Mouse (Mus musculus): ENCODE measurements around the gene Plk3. TPM values are rescaled to one million over a fixed set of nuclear protein-coding genes. Genes with fewer than 3 reads are reported as not detected.

The Plk3 gene
- polyA plus RNA-seq, 1 experiment from 2014 or later, result 48.9 TPM

GRCm38 (mm10) chr4:117131890-117132793, 1.6 kb downstream of the Plk3 start:
- WGBS, result 4% methylated on average over 7 of the region's 7 CpGs

DNA sequence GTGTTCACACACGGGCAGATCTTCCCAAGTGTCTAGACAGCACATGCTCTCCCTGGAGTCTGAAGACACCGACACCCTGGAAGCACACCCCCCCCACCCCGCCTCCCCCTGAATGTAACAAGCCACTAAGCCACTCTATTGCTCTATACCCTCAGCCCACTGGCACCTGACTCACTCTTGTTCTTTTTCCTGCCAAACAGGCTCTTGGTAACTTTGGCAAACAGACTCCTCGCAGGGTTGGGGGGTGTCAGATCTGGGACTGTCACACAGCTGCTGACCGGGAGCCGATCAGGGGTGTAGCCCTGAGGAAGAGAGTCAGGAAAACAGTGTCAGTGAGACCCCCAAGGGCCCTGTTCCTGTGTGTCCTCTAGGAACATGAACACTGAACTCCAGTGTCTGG, 2.6 kb downstream of the Plk3 start:
- Histone ChIP-seq H3K9me3 (ENCODE audit: control insufficient read depth, low read length) (no peaks in the 10 kb centered on the region), H3K9ac (ENCODE audit: low read length) (peak overlapping the region; percentile 26; the same call in 1 of the 2 replicates), H3K27ac (ENCODE audit: low read depth, low read length) (peak overlapping the region; percentile 72), H3K36me3 (ENCODE audit: control insufficient read depth, insufficient read depth, low read length) (peaks cover 3% of the 10 kb centered on the region), H3K27me3 (ENCODE audit: control insufficient read depth, insufficient read depth, low read length) (no peaks in the 10 kb centered on the region), H3K4me3 (ENCODE audit: low read depth, low read length) (peak overlapping the region; percentile 78), H3K4me2 (ENCODE audit: low read depth) (peak overlapping the region; percentile 81), H3K4me1 (ENCODE audit: control insufficient read depth, insufficient read depth, low read length) (peaks cover 29% of the 10 kb centered on the region)
- WGBS, result 61% methylated on average over 6 of the region's 6 CpGs
- no peak for ATAC-seq (ENCODE audit: insufficient read depth, low FRiP score, low TSS enrichment)
- DNase-seq (ENCODE audit: low spot score), result no peak

More at GRCm38 (mm10) chr4:117131890-117132793, 1.6 kb downstream of the Plk3 start:
- no peaks in the 10 kb centered on the region for H3K27me3 ChIP-seq (ENCODE audit: control insufficient read depth, insufficient read depth, low read length)
- peak; percentile 68 for ATAC-seq (ENCODE audit: insufficient read depth, low FRiP score, low TSS enrichment)
- peak overlapping the region; percentile 81 for H3K4me2 ChIP-seq (ENCODE audit: low read depth)
- DNase-seq (ENCODE audit: low spot score), result peak; percentile 79
- no peaks in the 10 kb centered on the region for H3K9me3 ChIP-seq (ENCODE audit: control insufficient read depth, low read length)
- peaks cover 3% of the 10 kb centered on the region for H3K36me3 ChIP-seq (ENCODE audit: control insufficient read depth, insufficient read depth, low read length)
- peaks cover 29% of the 10 kb centered on the region for H3K4me1 ChIP-seq (ENCODE audit: control insufficient read depth, insufficient read depth, low read length)
- H3K4me3 ChIP-seq (ENCODE audit: low read depth, low read length), result peak overlapping the region; percentile 78
- peak overlapping the region; percentile 76 for H3K9ac ChIP-seq (ENCODE audit: low read length)
- peak overlapping the region; percentile 72 for H3K27ac ChIP-seq (ENCODE audit: low read depth, low read length)

DNA sequence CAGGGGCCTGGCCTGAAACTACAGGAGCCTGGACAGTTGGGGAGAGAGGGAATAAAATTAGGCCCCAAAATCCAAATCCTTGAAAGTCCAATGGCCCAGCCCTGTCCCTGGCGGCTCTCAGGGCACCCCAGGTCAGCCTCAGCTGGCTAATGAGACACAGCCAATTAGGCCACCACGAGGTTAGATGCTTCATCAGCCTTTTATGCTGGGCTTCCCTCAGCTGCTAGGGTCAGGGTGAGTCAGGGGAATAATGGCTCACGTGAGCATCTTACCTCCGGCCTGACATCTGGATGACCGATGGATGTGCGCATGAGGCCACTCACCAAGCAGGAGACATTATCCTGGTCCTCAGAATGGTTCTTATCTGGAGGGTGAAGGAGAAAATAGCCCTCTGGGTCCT, 3.0 kb downstream of the Plk3 start:
- 51% methylated on average over 6 of the region's 6 CpGs for WGBS

DNA sequence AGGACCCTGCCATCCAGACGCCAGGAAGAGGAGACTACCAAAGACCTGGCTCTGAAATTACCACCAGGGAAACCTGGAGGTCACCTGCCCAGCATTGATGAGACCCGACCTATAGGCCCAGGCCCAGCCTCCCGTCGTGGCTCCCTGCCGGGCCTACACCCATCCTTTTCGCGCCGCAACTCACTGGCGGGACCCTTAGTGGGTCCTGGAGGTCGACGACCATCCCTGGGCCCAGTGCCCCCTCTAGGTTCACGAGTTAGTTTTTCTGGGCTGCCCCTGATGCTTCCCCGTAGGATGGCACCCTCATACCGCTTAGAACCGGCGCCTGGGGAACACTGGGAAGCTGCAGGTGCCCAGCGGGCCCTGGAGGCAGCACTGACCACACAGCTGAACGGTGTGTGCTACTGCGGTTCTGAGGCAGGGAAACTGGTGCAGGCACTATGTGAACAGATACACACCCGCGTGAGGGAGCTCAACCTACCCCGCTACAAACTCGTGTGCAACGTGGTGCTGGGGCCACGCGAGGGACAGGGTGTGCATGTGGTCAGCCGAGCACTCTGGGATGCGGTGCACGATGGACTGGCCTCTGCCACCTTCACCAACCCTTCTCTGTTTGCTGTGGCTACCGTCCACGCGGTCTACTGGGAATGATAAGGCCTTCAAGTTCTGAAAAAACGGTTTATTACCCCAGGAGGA, 5.6 kb downstream of the Plk3 start:
- DNase-seq (ENCODE audit: low spot score) (no peak), ATAC-seq (ENCODE audit: insufficient read depth, low FRiP score, low TSS enrichment) (no peak)
- no peak overlapping the region for H3K9ac ChIP-seq (ENCODE audit: low read length)
- H3K36me3 ChIP-seq (ENCODE audit: control insufficient read depth, insufficient read depth, low read length), result peaks cover 3% of the 10 kb centered on the region
- no peak overlapping the region for H3K4me3 ChIP-seq (ENCODE audit: low read depth, low read length)
- H3K27me3 ChIP-seq (ENCODE audit: control insufficient read depth, insufficient read depth, low read length), result no peaks in the 10 kb centered on the region
- no peaks in the 10 kb centered on the region for H3K9me3 ChIP-seq (ENCODE audit: control insufficient read depth, low read length)
- WGBS, result 89% methylated on average over 33 of the region's 33 CpGs
- H3K4me2 ChIP-seq (ENCODE audit: low read depth), result no peak overlapping the region
- H3K27ac ChIP-seq (ENCODE audit: low read depth, low read length), result no peak overlapping the region
- H3K4me1 ChIP-seq (ENCODE audit: control insufficient read depth, insufficient read depth, low read length), result peaks cover 41% of the 10 kb centered on the region

More for the DNA sequence above, 3.0 kb downstream of the Plk3 start:
- Histone ChIP-seq H3K27ac (ENCODE audit: low read depth, low read length) (peak overlapping the region; percentile 72), H3K4me1 (ENCODE audit: control insufficient read depth, insufficient read depth, low read length) (peaks cover 31% of the 10 kb centered on the region), H3K4me2 (ENCODE audit: low read depth) (peak overlapping the region; percentile 81; the same call in 1 of the 2 replicates), H3K9ac (ENCODE audit: low read length) (no peak overlapping the region), H3K9me3 (ENCODE audit: control insufficient read depth, low read length) (no peaks in the 10 kb centered on the region), H3K4me3 (ENCODE audit: low read depth, low read length) (no peak overlapping the region), H3K27me3 (ENCODE audit: control insufficient read depth, insufficient read depth, low read length) (no peaks in the 10 kb centered on the region), H3K36me3 (ENCODE audit: control insufficient read depth, insufficient read depth, low read length) (peaks cover 3% of the 10 kb centered on the region)
- DNase-seq (ENCODE audit: low spot score), result peak; percentile 57
- ATAC-seq (ENCODE audit: insufficient read depth, low FRiP score, low TSS enrichment), result no peak

DNA sequence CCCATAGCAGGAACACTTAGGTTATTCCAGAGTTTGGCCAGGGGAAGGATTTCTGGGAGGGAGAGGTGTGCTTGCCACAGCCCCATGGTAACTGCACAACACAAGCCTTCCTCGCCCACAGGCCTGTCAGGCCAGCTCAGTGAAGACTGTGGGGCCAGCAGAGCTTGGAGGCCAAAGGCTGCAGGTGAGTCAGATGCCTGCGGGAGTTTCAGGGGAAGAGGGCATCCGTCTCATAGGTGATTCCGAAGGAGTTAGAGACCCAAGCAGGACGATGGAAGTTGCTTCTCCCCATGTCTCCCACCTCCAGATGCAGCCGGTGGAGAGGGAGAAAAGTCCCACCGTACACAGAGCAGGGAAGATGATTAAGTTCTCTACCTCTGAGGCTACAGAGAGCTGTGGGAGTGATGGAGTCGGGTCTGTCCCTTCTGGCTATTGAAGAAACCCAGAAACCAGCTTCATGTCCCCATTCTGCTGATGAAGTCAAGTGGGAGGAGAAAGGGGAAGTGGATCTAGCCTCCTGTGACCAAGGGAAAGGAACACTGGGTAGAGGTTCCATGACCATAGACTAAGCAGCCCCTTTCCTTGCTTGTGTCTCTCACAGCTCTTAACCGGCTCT, 7.0 kb downstream of the Plk3 start, which contains the start of gene Tctex1d4:
Gene Tctex1d4 (plus strand): TSS at position 120 of the 616 bp plus-strand sequence.
- Histone ChIP-seq H3K4me3 (ENCODE audit: low read depth, low read length) (no peak within 1 kb of the TSS), H3K27me3 (ENCODE audit: control insufficient read depth, insufficient read depth, low read length) (no peaks in the 10 kb centered on the region), H3K36me3 (ENCODE audit: control insufficient read depth, insufficient read depth, low read length) (peaks cover 3% of the 10 kb centered on the region), H3K4me1 (ENCODE audit: control insufficient read depth, insufficient read depth, low read length) (peaks cover 33% of the 10 kb centered on the region), H3K9me3 (ENCODE audit: control insufficient read depth, low read length) (no peaks in the 10 kb centered on the region), H3K27ac (ENCODE audit: low read depth, low read length) (peak within 1 kb of the TSS; percentile 72), H3K9ac (ENCODE audit: low read length) (peak within 1 kb of the TSS; percentile 56), H3K4me2 (ENCODE audit: low read depth) (no peak within 1 kb of the TSS)
- DNase-seq (ENCODE audit: low spot score), result no peak
- no peak for ATAC-seq (ENCODE audit: insufficient read depth, low FRiP score, low TSS enrichment)
- 88% methylated on average over 9 of the region's 9 CpGs for WGBS

DNA sequence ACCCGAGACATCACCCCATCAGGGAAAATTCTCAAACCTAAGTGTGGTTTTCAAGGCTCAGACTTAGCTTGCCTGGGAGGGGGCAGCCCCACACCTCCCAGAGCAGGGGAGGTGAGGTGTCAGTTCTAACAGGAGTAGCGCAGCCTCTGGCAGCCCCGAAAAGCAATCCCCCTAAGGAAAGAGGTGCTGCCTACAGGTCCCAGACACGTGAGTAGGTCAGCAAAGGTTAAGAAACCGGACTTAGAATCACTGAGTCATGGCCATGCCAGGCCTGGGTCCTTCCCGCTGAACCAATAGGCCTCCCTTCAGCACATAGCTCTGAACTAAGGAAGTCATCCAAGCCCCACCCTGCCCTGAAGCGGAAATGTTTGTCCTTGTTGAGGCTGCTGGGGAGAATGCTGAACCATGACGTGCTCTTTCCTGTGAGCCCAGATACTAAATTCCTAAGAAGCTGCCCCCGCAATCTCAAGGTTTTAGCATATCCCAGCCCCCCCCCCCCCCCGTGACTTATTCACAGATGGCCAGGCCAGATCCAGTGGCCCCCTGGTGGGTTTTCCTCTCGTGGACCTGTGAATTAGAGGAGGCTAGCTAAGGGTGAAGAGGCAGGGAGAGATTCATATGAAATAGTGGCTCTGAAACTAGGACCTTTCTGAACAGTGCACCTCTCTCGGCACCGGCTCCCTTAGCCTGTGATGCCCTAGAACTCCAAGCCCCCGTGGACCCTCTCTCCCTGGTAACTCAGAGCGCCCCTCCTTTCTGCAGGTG, 7.7 kb downstream of the Plk3 start:
- no peaks in the 10 kb centered on the region for H3K27me3 ChIP-seq (ENCODE audit: control insufficient read depth, insufficient read depth, low read length)
- peak overlapping the region; percentile 56; the same call in 1 of the 2 replicates for H3K9ac ChIP-seq (ENCODE audit: low read length)
- no peak overlapping the region for H3K4me2 ChIP-seq (ENCODE audit: low read depth)
- H3K9me3 ChIP-seq (ENCODE audit: control insufficient read depth, low read length), result no peaks in the 10 kb centered on the region
- DNase-seq (ENCODE audit: low spot score), result peak; percentile 32
- H3K36me3 ChIP-seq (ENCODE audit: control insufficient read depth, insufficient read depth, low read length), result peaks cover 3% of the 10 kb centered on the region
- H3K4me1 ChIP-seq (ENCODE audit: control insufficient read depth, insufficient read depth, low read length), result peaks cover 27% of the 10 kb centered on the region
- ATAC-seq (ENCODE audit: insufficient read depth, low FRiP score, low TSS enrichment), result no peak
- 45% methylated on average over 15 of the region's 15 CpGs for WGBS
- peak overlapping the region; percentile 72 for H3K27ac ChIP-seq (ENCODE audit: low read depth, low read length)
- no peak overlapping the region for H3K4me3 ChIP-seq (ENCODE audit: low read depth, low read length)

- peaks cover 3% of the 10 kb centered on the region for H3K36me3 ChIP-seq (ENCODE audit: control insufficient read depth, insufficient read depth, low read length)
- no peak within 1 kb of the TSS for H3K4me3 ChIP-seq (ENCODE audit: low read depth, low read length)
- H3K4me1 ChIP-seq (ENCODE audit: control insufficient read depth, insufficient read depth, low read length), result peaks cover 22% of the 10 kb centered on the region
- no peaks in the 10 kb centered on the region for H3K9me3 ChIP-seq (ENCODE audit: control insufficient read depth, low read length)
- DNase-seq (ENCODE audit: low spot score), result peak; percentile 58
- H3K27ac ChIP-seq (ENCODE audit: low read depth, low read length), result peak within 1 kb of the TSS; percentile 72
- no peak within 1 kb of the TSS for H3K4me2 ChIP-seq (ENCODE audit: low read depth)
- WGBS, result 32% methylated on average over 8 of the region's 8 CpGs
- peak; percentile 43; the same call in 1 of the 2 replicates for ATAC-seq (ENCODE audit: insufficient read depth, low FRiP score, low TSS enrichment)
- H3K27me3 ChIP-seq (ENCODE audit: control insufficient read depth, insufficient read depth, low read length), result no peaks in the 10 kb centered on the region
- H3K9ac ChIP-seq (ENCODE audit: low read length), result peak within 1 kb of the TSS; percentile 56
Observed at GRCm38 (mm10) chr4:117125348-117125909, 8.3 kb downstream of the Plk3 start, which contains the start of gene Btbd19. Gene Btbd19, minus strand, starts transcription at chr4:117125725.

Measured in neural tube, embryonic 11.5 days (tissue).